Mouse (Mus musculus) heart, postnatal 10 days (tissue): ENCODE results near the gene Adcy7. TPM values are rescaled to one million over a fixed set of nuclear protein-coding genes. Genes with fewer than 3 reads are reported as not detected.
A peak's percentile ranks its signal among the peaks of the same experiment; 100 is the strongest.

Experiments used
- DNase-seq, 2 experiments: peaks; one replicate each; pipeline ENCODE4 v3.0.0; 2021
- intact Hi-C: fragments of 180-260 bp; cut with DNase I; formaldehyde crosslinking; loops from one replicate; pipeline ENCODE4 v1.15.1; 2025
- total RNA-seq, 2 experiments: library from RNA; stranded (reverse); gene quantifications; 2 replicates each; pipeline ENCODE4 v1.2.3; 2021

Adcy7 gene
- total RNA-seq, 2 experiments from 2014 or later = 8.5 to 10.5 TPM

GRCm38 (mm10) chr8:88270086-88270485, 2.1 kb upstream of the Adcy7 start:
- intact Hi-C loops = no loop called here
- DNase-seq = no peak

GRCm38 (mm10) chr8:88273051-88273430, 838 bp downstream of the Adcy7 start:
- no peak for DNase-seq
- intact Hi-C loops = no loop called here

- intact Hi-C loops = no loop called here
- DNase-seq = no peak
Measured at GRCm38 (mm10) chr8:88274090-88274489, 1.9 kb downstream of the Adcy7 start.

GRCm38 (mm10) chr8:88279220-88279619, 7.0 kb downstream of the Adcy7 start:
- intact Hi-C loops = no loop called here
- DNase-seq = no peak

- intact Hi-C loops = no loop called here
- no peak for DNase-seq
Measured at GRCm38 (mm10) chr8:88279670-88280069, 7.5 kb downstream of the Adcy7 start.

- DNase-seq = no peak
- intact Hi-C loops = no loop called here
Measured at GRCm38 (mm10) chr8:88280904-88281303, 8.7 kb downstream of the Adcy7 start.

- intact Hi-C loops = no loop called here
- peak; percentile 87 to 88 for DNase-seq
Measured at GRCm38 (mm10) chr8:88282684-88283083, 10.5 kb downstream of the Adcy7 start.

GRCm38 (mm10) chr8:88283243-88284115, 11.3 kb downstream of the Adcy7 start:
- intact Hi-C loops = no loop called here
- peak in 1 of 2 experiments; percentile 13 for DNase-seq

GRCm38 (mm10) chr8:88284738-88285137, 12.5 kb downstream of the Adcy7 start:
- intact Hi-C loops = no loop called here
- DNase-seq = peak; percentile 53 to 54

- peak in 1 of 2 experiments; percentile 12 for DNase-seq
- intact Hi-C loops = no loop called here
Measured at GRCm38 (mm10) chr8:88285469-88286356, 13.5 kb downstream of the Adcy7 start.

GRCm38 (mm10) chr8:88286421-88286960, 14.3 kb downstream of the Adcy7 start:
- DNase-seq = no peak
- intact Hi-C loops = no loop called here

GRCm38 (mm10) chr8:88288622-88289242, 16.5 kb downstream of the Adcy7 start:
- intact Hi-C loops = no loop called here
- peak; percentile 61 to 67 for DNase-seq

GRCm38 (mm10) chr8:88289901-88290300, 17.7 kb downstream of the Adcy7 start:
- intact Hi-C loops = no loop called here
- DNase-seq = no peak

- DNase-seq = no peak
- intact Hi-C loops = no loop called here
Measured at GRCm38 (mm10) chr8:88290326-88291304, 18.4 kb downstream of the Adcy7 start.

GRCm38 (mm10) chr8:88291305-88291690, 19.1 kb downstream of the Adcy7 start:
- no peak for DNase-seq
- intact Hi-C loops = no loop called here

- DNase-seq = no peak
- intact Hi-C loops = no loop called here
Measured at GRCm38 (mm10) chr8:88292926-88293325, 20.7 kb downstream of the Adcy7 start.

- no peak for DNase-seq
- intact Hi-C loops = no loop called here
Measured at GRCm38 (mm10) chr8:88293590-88294356, 21.6 kb downstream of the Adcy7 start.

GRCm38 (mm10) chr8:88294977-88295376, 22.8 kb downstream of the Adcy7 start:
- intact Hi-C loops = no loop called here
- no peak for DNase-seq
